Mouse (Mus musculus): Measurements from ENCODE around the gene Pax3. TPM values are rescaled to one million over a fixed set of nuclear protein-coding genes. Genes with fewer than 3 reads are reported as not detected.
A peak's percentile ranks its signal among the peaks of the same experiment; 100 is the strongest.

Pax3 gene
- polyA plus RNA-seq, 1 experiment: 3.3 TPM

- Histone ChIP-seq H3K9me3 (replicated peaks; ENCODE audit: control insufficient read depth, insufficient read depth, low read length, poor library complexity, severe bottlenecking) (no peaks in the 10 kb centered on the region), H3K27me3 (ENCODE audit: control insufficient read depth, insufficient read depth, low read length, poor library complexity, severe bottlenecking) (peaks cover 30% of the 10 kb centered on the region), H3K27ac (ENCODE audit: insufficient read depth, low read length) (no peak overlapping the region), H3K36me3 (ENCODE audit: control insufficient read depth, insufficient read depth, low read length, poor library complexity, severe bottlenecking) (no peaks in the 10 kb centered on the region), H3K4me3 (ENCODE audit: low read depth, low read length) (peak overlapping the region; percentile 22), H3K9ac (ENCODE audit: low read depth, poor library complexity, severe bottlenecking) (no peak overlapping the region), H3K4me1 (ENCODE audit: control insufficient read depth, insufficient read depth, low read length) (no peaks in the 10 kb centered on the region)
- no peak for TF ChIP-seq CTCF (IDR thresholded peaks at IDR 0.05; ENCODE audit: low read depth, low read length)
- no peak for TF ChIP-seq EP300 (IDR thresholded peaks at IDR 0.05; ENCODE audit: insufficient read depth, low read depth, low read length)
- no peak for TF ChIP-seq POLR2A (IDR thresholded peaks at IDR 0.05; ENCODE audit: insufficient read depth, low read length)
Measured at GRCm38 (mm10) chr1:78189016-78189415, 7.9 kb downstream of the Pax3 start.

- H3K9me3 ChIP-seq (replicated peaks; ENCODE audit: control insufficient read depth, insufficient read depth, low read length, poor library complexity, severe bottlenecking): no peaks in the 10 kb centered on the region
- H3K9ac ChIP-seq (ENCODE audit: low read depth, poor library complexity, severe bottlenecking): no peak overlapping the region
- H3K27me3 ChIP-seq (ENCODE audit: control insufficient read depth, insufficient read depth, low read length, poor library complexity, severe bottlenecking): peaks cover 26% of the 10 kb centered on the region
- TF ChIP-seq CTCF (IDR thresholded peaks at IDR 0.05; ENCODE audit: low read depth, low read length) (no peak), EP300 (IDR thresholded peaks at IDR 0.05; ENCODE audit: insufficient read depth, low read depth, low read length) (no peak), POLR2A (IDR thresholded peaks at IDR 0.05; ENCODE audit: insufficient read depth, low read length) (no peak)
- H3K27ac ChIP-seq (ENCODE audit: insufficient read depth, low read length): no peak overlapping the region
- H3K4me3 ChIP-seq (ENCODE audit: low read depth, low read length): no peak overlapping the region
- H3K4me1 ChIP-seq (ENCODE audit: control insufficient read depth, insufficient read depth, low read length): no peaks in the 10 kb centered on the region
- no peaks in the 10 kb centered on the region for H3K36me3 ChIP-seq (ENCODE audit: control insufficient read depth, insufficient read depth, low read length, poor library complexity, severe bottlenecking)
Measured at GRCm38 (mm10) chr1:78188299-78188698, 8.6 kb downstream of the Pax3 start.

GRCm38 (mm10) chr1:78187788-78188173 lies 9.2 kb downstream of the Pax3 start:
- H3K36me3 ChIP-seq (ENCODE audit: control insufficient read depth, insufficient read depth, low read length, poor library complexity, severe bottlenecking): no peaks in the 10 kb centered on the region
- TF ChIP-seq POLR2A (IDR thresholded peaks at IDR 0.05; ENCODE audit: insufficient read depth, low read length): no peak
- no peak for TF ChIP-seq EP300 (IDR thresholded peaks at IDR 0.05; ENCODE audit: insufficient read depth, low read depth, low read length)
- no peak for TF ChIP-seq CTCF (IDR thresholded peaks at IDR 0.05; ENCODE audit: low read depth, low read length)
- H3K9ac ChIP-seq (ENCODE audit: low read depth, poor library complexity, severe bottlenecking): no peak overlapping the region
- no peaks in the 10 kb centered on the region for H3K4me1 ChIP-seq (ENCODE audit: control insufficient read depth, insufficient read depth, low read length)
- H3K27me3 ChIP-seq (ENCODE audit: control insufficient read depth, insufficient read depth, low read length, poor library complexity, severe bottlenecking): peaks cover 23% of the 10 kb centered on the region
- H3K27ac ChIP-seq (ENCODE audit: insufficient read depth, low read length): no peak overlapping the region
- no peak overlapping the region for H3K4me3 ChIP-seq (ENCODE audit: low read depth, low read length)
- H3K9me3 ChIP-seq (replicated peaks; ENCODE audit: control insufficient read depth, insufficient read depth, low read length, poor library complexity, severe bottlenecking): no peaks in the 10 kb centered on the region

GRCm38 (mm10) chr1:78187122-78187787 lies 9.7 kb downstream of the Pax3 start:
- TF ChIP-seq POLR2A (IDR thresholded peaks at IDR 0.05; ENCODE audit: insufficient read depth, low read length) (no peak), EP300 (IDR thresholded peaks at IDR 0.05; ENCODE audit: insufficient read depth, low read depth, low read length) (no peak), CTCF (IDR thresholded peaks at IDR 0.05; ENCODE audit: low read depth, low read length) (no peak)
- Histone ChIP-seq H3K4me1 (ENCODE audit: control insufficient read depth, insufficient read depth, low read length) (no peaks in the 10 kb centered on the region), H3K4me3 (ENCODE audit: low read depth, low read length) (no peak overlapping the region), H3K27me3 (ENCODE audit: control insufficient read depth, insufficient read depth, low read length, poor library complexity, severe bottlenecking) (peaks cover 23% of the 10 kb centered on the region), H3K36me3 (ENCODE audit: control insufficient read depth, insufficient read depth, low read length, poor library complexity, severe bottlenecking) (no peaks in the 10 kb centered on the region), H3K9ac (ENCODE audit: low read depth, poor library complexity, severe bottlenecking) (no peak overlapping the region), H3K27ac (ENCODE audit: insufficient read depth, low read length) (no peak overlapping the region), H3K9me3 (replicated peaks; ENCODE audit: control insufficient read depth, insufficient read depth, low read length, poor library complexity, severe bottlenecking) (no peaks in the 10 kb centered on the region)

GRCm38 (mm10) chr1:78182954-78183353 lies 14.0 kb downstream of the Pax3 start:
- Histone ChIP-seq H3K27ac (ENCODE audit: insufficient read depth, low read length) (no peak overlapping the region), H3K4me3 (ENCODE audit: low read depth, low read length) (no peak overlapping the region), H3K4me1 (ENCODE audit: control insufficient read depth, insufficient read depth, low read length) (no peaks in the 10 kb centered on the region), H3K9ac (ENCODE audit: low read depth, poor library complexity, severe bottlenecking) (no peak overlapping the region), H3K36me3 (ENCODE audit: control insufficient read depth, insufficient read depth, low read length, poor library complexity, severe bottlenecking) (no peaks in the 10 kb centered on the region), H3K27me3 (ENCODE audit: control insufficient read depth, insufficient read depth, low read length, poor library complexity, severe bottlenecking) (peaks cover 5% of the 10 kb centered on the region), H3K9me3 (replicated peaks; ENCODE audit: control insufficient read depth, insufficient read depth, low read length, poor library complexity, severe bottlenecking) (no peaks in the 10 kb centered on the region)
- TF ChIP-seq EP300 (IDR thresholded peaks at IDR 0.05; ENCODE audit: insufficient read depth, low read depth, low read length) (no peak), CTCF (IDR thresholded peaks at IDR 0.05; ENCODE audit: low read depth, low read length) (no peak), POLR2A (IDR thresholded peaks at IDR 0.05; ENCODE audit: insufficient read depth, low read length) (no peak)

- no peak for TF ChIP-seq CTCF (IDR thresholded peaks at IDR 0.05; ENCODE audit: low read depth, low read length)
- no peak for TF ChIP-seq POLR2A (IDR thresholded peaks at IDR 0.05; ENCODE audit: insufficient read depth, low read length)
- no peak for TF ChIP-seq EP300 (IDR thresholded peaks at IDR 0.05; ENCODE audit: insufficient read depth, low read depth, low read length)
- no peak overlapping the region for H3K4me3 ChIP-seq (ENCODE audit: low read depth, low read length)
- no peak overlapping the region for H3K9ac ChIP-seq (ENCODE audit: low read depth, poor library complexity, severe bottlenecking)
- H3K36me3 ChIP-seq (ENCODE audit: control insufficient read depth, insufficient read depth, low read length, poor library complexity, severe bottlenecking): no peaks in the 10 kb centered on the region
- H3K9me3 ChIP-seq (replicated peaks; ENCODE audit: control insufficient read depth, insufficient read depth, low read length, poor library complexity, severe bottlenecking): no peaks in the 10 kb centered on the region
- no peak overlapping the region for H3K27ac ChIP-seq (ENCODE audit: insufficient read depth, low read length)
- H3K27me3 ChIP-seq (ENCODE audit: control insufficient read depth, insufficient read depth, low read length, poor library complexity, severe bottlenecking): no peaks in the 10 kb centered on the region; the same call in none of the 2 replicates
- H3K4me1 ChIP-seq (ENCODE audit: control insufficient read depth, insufficient read depth, low read length): no peaks in the 10 kb centered on the region
Measured at GRCm38 (mm10) chr1:78181882-78182281, 15.1 kb downstream of the Pax3 start.

Data from ES-Bruce4 (cell line).